Mouse (Mus musculus) gastrocnemius, adult 18-20 months (tissue): ENCODE measurements around the gene Ankrd35. TPM values are rescaled to one million over a fixed set of nuclear protein-coding genes. Genes with fewer than 3 reads are reported as not detected.
A peak's percentile ranks its signal among the peaks of the same experiment; 100 is the strongest.
"Not testable (repeated sequence)": the region's sequence is repeated elsewhere in the genome, so short reads cannot be mapped to it uniquely, and the experiment has no call there.

Source experiments
- DNase-seq: peaks from one replicate; pipeline ENCODE4 v3.0.0; 2021; ENCODE audit warnings: low spot score
- long read RNA-seq, 2 experiments: library from polyadenylated mRNA; stranded (forward); transcript quantifications; one replicate each; pipeline ENCODE4 v2.0.0; 2021
- total RNA-seq, 2 experiments: library from RNA; stranded (reverse); gene quantifications; 2 replicates each; pipeline ENCODE4 v1.2.3; 2021

The Ankrd35 gene
- total RNA-seq = under 1 TPM; 0.18 to 0.31 TPM
- long read RNA-seq, experiment 1, partial matches to known transcripts = 0 of 3 reads
- long read RNA-seq, experiment 1, other reads (novel, unspliced or antisense) = 3 of 3 reads
- long read RNA-seq, experiment 2, partial matches to known transcripts = 2 of 2 reads
- long read RNA-seq, experiment 2, other reads (novel, unspliced or antisense) = 0 of 2 reads

GRCm38 (mm10) chr3:96669727-96670468 is at the start of gene Ankrd35:
Ankrd35 (plus strand) TSS chr3:96670131.
- peak; percentile 76 for DNase-seq

- DNase-seq = no peak
Observed at GRCm38 (mm10) chr3:96623201-96623600, 46.7 kb upstream of the Ankrd35 start.

GRCm38 (mm10) chr3:96629729-96630600 is 40.0 kb upstream of the Ankrd35 start, which contains the start of gene Rbm8a:
Rbm8a (plus strand) TSS chr3:96629933.
- DNase-seq = peak; percentile 98

GRCm38 (mm10) chr3:96632058-96632457 is 37.9 kb upstream of the Ankrd35 start:
- DNase-seq = no peak

- no peak for DNase-seq
Observed at GRCm38 (mm10) chr3:96634015-96634414, 35.9 kb upstream of the Ankrd35 start.

- peak; percentile 83 for DNase-seq
Observed at GRCm38 (mm10) chr3:96634928-96635879, 34.7 kb upstream of the Ankrd35 start, which contains the start of the genes Pex11b and Gm42957. Pex11b (plus strand) TSS chr3:96635376. Gm42957 (plus strand) TSS chr3:96635474.

- no peak for DNase-seq
Observed at GRCm38 (mm10) chr3:96635906-96636305, 34.0 kb upstream of the Ankrd35 start.

- DNase-seq = no peak
Observed at GRCm38 (mm10) chr3:96636448-96636847, 33.5 kb upstream of the Ankrd35 start.

GRCm38 (mm10) chr3:96639219-96639618 is 30.7 kb upstream of the Ankrd35 start:
- DNase-seq = peak; percentile 61

GRCm38 (mm10) chr3:96645018-96645649 is 24.8 kb upstream of the Ankrd35 start, which contains the start of gene Itga10:
Itga10 (plus strand) TSS chr3:96645584.
- DNase-seq = peak; percentile 43

GRCm38 (mm10) chr3:96647365-96647764 is 22.6 kb upstream of the Ankrd35 start:
- DNase-seq = no peak

GRCm38 (mm10) chr3:96660901-96661300 is 9.0 kb upstream of the Ankrd35 start:
- DNase-seq = no peak

GRCm38 (mm10) chr3:96662731-96663316 is 7.1 kb upstream of the Ankrd35 start:
- DNase-seq = no peak

- peak; percentile 87 for DNase-seq
Observed at GRCm38 (mm10) chr3:96663432-96664239, 6.3 kb upstream of the Ankrd35 start.

- not testable (repeated sequence) for DNase-seq
Observed at GRCm38 (mm10) chr3:96665732-96666363, 4.1 kb upstream of the Ankrd35 start.

- DNase-seq = no peak
Observed at GRCm38 (mm10) chr3:96666916-96667315, 3.0 kb upstream of the Ankrd35 start.

- no peak for DNase-seq
Observed at GRCm38 (mm10) chr3:96667316-96667715, 2.6 kb upstream of the Ankrd35 start.

GRCm38 (mm10) chr3:96668424-96669067 is 1.4 kb upstream of the Ankrd35 start:
- no peak for DNase-seq
